Mouse (Mus musculus): ENCODE measurements at regions not wholly inside any gene's neighbourhood (a gene's known extent, or its start where the extent isn't known, plus 50 kb on each side); places are given as distances from the start of the nearest gene placed in this dataset.
A peak's percentile ranks its signal among the peaks of the same experiment; 100 is the strongest.
"Not testable (repeated sequence)": the region's sequence is repeated elsewhere in the genome, so short reads cannot be mapped to it uniquely, and the experiment has no call there.

DNA sequence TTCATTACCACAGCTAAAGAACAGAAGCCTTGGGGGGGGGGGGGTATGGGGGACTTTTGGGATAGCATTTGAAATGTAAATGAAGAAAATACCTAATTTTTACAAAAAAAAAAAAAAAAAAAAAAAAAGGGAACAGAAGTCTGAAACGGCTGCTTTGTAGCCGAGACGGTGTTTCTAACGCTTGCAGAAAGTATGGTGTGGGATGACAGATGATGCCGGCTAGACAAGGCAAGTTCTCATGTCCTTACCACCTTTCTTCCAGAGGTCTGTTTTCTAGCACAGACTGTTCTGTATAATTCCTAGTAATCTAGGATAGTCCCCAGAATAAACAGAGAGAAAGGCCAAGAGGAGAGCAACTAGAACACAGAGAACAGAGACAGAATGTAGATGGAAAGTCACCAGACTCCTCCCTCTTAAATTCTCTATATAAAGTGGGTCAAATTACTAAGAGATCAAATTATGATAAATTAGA is 67.2 kb upstream of the Chd2 start:
- DNase-seq (ENCODE audit: low read depth, low spot score) = no peak

DNA sequence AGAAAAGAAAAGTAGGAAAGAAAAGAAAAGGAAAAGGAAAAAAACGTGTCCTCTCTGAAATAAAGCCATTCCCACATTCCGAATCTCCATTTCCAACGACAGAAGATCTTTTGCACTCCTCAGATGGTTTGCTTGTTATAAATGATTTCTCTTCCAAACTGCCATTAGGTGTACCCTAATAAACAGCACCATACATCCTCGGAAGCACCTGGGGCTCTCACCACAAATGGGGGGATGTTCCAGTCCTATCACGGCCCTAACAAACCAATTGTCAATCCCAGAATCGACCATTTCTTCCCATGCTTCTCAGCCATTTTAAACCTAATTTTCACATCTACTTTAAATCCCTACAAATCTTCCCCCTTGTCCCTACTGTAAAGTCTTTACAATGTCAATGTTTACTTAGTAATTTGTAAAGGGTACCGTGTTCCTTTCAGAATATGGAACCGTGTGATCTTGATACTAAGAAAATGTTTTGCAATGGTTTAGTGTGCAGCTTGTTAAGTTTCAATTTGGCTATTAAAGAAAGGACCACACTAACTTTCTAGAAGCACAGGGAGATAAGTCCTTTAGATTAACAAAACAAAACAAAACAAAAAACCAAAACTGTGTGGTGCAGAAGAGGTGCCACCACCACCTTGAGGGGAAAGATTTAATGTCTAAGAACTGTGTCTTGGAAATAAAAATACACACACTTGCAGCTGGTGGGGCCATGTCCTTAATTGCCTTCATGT is 66.6 kb upstream of the Chd2 start:
- no peak for DNase-seq (ENCODE audit: low read depth, low spot score)

DNA sequence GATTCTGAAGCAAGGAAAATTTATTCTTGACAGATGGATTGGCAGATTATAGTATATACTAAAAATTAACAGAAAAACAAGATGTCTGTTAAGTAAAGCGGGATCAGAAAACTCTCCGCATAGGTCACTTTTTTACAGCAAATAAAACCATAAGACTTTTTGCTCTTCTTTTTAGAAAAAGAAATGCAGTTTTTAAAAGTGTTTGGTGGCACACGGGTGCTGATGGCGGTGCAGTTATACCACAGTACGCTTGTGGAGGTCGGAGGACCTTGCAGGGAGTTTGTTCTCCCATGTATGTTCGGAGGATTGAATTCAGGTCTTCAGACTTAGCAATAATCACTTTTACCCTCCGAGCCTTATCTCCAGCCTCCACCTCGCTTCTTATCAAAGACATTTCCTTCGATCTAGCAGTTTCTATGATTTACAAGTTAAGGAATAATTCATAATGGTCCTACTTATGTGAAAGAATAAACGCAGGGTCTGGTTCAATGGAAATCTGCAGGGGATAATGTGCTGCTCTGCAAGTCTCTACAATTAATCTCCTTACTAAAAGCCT is 65.9 kb upstream of the Chd2 start:
- DNase-seq (ENCODE audit: low read depth, low spot score) = no peak

DNA sequence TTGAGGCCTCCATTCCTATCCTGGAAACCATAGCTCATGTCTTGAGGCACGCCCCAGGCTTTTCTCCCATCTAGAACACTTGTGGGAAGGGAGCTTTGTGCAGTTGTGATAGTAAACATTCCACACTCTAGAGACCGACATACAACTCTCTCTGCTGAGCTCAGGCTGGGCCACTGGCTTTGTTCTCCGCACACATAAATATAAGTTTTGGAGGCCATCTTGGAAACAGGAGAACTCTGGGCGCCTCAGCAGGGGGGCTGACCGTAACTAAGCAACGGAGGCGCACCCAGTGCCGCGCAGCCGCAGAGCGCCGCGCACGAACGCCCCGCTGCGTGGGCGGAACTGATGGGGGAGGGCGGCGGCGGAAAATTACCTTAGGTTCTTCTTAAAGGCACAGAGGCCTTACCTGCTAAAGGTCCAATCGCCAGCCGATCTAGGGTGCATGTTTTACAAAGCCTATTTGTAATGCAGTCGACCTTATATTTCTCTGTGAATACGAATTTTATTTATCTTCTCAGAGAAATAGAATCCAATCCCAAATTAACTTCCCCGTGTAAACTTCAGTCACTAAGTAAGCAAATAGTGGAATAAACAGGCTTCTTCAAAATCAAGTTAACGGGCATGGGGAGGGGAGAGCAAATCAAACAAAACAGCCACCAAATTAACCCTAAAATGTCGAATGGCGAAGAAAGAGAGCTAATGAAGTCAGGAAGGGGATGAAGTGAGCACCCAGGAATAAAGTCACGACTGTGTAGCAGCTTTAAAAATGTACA is 65.2 kb upstream of the Chd2 start:
- peak; percentile 83 for DNase-seq (ENCODE audit: low read depth, low spot score)

DNA sequence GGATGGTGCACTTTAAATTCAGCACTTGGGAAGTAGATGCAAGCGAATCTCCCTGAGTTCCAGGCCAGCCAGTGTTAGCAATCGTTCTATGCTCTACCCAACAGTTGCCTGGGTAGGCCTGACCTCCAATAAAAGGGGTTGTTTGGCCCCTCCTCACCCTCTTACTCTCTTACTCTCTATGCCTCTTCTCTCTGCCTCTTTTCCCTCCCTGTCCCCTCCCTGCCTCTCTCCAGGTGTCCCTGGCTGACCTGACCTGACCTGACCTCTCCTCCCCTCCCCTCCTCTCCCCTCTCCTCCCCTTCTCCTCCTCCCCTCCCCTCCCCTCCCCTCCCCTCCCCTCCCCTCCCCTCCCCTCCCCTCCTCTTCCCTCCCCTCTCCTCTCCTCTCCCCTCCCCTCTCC is 63.0 kb upstream of the Chd2 start:
- DNase-seq (ENCODE audit: low read depth, low spot score) = no peak

DNA sequence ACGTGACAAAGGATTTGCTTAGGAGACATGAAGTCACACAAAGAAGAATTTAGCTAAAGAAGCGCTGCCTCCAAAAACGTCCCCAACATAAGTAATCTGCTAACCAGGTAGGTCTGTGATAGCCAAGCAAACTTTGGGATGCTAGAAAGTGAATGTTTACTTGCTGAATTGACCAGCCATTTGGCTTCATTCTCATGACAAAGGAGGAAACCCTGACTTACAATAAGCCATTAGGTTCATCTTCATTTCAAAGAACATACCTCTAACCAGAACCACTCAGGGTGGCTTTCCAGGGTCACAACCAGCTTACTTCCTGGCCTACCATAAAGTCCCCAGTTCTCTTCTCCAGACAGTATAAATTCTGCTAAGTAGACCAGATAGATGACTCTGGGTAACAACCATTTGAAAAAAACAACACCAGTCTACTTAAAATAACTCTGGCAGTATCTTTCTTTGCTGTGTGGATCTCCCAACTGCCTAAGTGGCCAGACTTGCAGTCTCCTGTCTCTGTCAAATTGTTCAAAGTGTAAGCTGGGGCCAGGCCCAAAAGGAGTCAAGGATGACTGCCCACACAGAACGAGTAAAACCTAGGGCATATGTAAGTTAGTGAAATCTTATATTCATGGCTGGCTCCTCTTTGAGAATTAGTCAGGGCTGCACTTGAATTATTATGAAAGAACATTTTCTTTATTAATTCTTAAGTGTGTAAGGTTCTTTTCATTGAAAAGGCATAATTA is 61.4 kb upstream of the Chd2 start:
- no peak for DNase-seq (ENCODE audit: low read depth, low spot score)

DNA sequence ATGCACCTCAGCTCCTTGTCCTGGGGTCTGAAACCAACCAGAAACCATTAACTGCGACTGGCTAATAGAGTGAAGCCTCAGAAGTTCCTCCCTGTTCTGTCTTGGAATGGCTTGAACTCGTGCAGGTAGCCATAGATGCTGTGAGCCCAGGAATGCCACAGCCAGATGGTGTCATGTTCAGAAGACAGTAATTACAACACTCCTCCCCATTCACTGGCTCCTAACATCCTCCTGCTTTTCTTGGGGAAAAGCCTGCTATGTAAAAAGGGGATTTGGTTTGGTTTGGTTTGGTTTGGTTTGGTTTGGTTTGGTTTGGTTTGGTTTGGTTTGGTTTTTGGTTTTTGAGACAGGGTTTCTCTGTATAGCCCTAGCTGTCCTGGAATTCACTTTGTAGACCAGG is 59.7 kb upstream of the Chd2 start:
- no peak for DNase-seq (ENCODE audit: low read depth, low spot score)

DNA sequence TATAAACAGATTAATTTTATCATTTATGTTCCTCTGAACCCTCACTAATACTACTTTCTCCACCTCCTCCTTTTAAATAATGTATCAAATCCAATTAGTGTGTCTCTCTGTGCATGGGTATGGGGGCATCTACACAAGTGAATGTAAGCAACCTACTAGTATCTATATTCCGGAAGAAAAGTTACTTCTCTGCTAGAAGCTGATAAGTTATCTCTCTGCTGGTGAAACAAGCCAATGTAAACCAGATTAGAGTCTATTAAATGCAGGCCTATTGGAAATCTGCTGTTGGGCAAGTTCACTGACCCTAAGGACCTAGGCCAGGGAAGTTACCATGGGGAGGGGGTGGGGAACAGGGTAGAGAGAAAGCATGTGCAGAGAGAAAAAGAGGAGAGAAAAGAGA is 59.1 kb upstream of the Chd2 start:
- no peak for DNase-seq (ENCODE audit: low read depth, low spot score)

DNA sequence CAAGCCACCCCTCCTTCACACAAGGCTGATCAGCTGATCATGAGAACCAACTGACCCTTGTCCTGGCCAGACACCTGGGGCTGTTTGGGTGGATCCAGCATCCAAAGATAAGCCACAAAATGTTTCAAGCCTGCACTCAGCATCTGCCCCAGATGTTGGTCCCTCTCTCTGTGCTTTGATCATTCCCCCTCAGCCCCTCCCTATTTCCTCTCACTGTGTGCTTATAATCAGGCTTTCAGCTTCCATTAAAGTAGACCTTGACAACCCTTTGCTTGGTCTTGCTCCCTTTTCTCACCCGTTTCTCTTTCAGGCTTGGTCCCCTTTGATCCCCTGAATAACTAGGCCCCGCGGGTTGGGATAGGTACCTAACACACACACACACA is 58.4 kb upstream of the Chd2 start:
- DNase-seq (ENCODE audit: low read depth, low spot score) = not testable (repeated sequence)

DNA sequence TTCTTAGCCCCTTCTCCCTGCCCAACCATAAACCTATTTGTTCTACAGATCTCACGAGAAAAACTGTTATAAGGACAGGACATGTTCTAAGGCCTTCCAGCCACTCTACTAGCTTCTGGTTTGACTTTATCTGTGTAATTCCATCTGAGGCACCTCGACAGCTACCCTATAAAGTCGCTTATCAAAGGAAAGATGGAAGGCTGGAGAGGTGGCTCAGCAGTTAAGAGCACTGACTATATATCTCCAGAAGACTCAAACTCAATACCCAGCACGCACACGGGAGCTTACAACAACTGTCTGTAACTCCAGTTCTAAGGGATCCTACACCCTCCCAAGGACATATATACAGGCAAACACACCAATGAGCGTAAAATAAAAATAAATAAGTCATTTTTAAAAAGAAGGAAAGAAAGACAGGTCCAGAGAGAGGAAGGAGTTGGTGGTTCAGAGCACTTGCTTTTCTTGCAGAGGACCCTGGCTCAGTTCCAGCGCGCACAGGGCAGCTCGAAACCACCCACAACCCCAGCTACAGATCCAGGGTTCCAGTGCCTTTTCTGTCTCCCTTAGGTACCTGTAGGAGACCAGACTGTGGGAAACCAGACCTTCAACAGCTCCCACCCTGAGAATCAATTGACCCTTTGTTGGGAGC is 57.8 kb upstream of the Chd2 start:
- DNase-seq (ENCODE audit: low read depth, low spot score) = no peak

DNA sequence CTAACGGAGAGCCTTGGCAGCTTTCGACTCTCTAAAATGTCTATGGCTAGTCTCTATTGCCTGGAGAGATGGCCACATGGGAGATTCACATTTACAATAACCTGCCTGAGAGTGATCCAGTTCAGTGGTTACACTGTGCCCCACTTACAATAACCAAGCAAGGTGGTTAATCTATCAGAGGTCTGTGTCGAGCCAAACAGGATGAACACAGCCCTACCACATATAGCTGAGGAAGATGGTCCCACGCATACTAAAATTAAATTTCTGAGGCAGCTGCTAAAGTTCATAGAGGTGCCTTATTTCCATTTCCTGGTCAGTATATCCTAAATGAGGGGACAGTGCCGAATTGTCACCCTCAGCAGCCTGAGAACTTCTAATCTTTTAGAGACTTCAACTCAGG is 56.3 kb upstream of the Chd2 start:
- no peak for DNase-seq (ENCODE audit: low read depth, low spot score)

DNA sequence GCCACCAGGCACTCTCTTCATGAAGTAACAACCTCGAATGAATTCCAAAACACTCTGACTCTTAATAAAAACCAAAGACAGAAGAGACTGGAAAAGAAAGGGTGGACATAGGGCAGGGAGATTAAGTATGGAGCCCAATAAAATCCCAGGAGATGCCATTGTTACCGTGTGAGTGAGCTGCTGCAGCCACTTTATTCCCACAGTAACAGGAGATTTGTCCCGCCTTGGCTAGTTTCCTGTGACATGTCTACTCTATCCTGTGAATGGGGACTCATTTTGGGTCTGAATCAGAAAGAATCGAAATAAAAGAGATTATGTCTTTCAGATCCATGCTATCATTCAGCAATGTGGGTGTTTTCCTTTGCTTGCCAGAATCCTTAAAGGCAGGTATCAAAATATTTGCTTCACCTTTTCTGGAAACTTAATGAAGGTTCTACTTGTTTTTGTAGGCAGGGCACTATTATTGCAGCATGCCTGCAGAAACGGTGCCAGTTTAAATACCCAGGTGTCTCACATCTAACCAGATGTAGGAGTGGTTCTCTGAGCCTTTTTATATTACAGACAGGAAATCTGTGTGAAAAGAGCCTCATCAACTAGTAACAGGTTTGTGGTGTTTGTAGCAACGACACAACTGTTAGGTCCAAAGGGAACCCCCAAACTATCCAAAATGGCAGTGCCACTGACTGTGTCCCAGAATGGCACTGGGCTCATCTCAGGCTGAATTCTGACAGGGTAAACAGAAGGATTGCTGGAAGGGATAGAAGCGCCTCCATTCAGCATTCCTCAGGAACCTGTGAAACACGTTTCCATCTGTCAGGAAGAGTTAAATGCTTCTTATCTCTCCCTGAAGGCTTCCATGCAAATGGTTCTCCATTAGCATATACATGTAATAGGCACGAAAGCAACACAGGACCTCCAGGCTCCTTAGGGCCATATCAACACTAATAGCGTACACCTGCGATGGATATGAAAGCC is 55.5 kb upstream of the Chd2 start:
- no peak for DNase-seq (ENCODE audit: low read depth, low spot score)

DNA sequence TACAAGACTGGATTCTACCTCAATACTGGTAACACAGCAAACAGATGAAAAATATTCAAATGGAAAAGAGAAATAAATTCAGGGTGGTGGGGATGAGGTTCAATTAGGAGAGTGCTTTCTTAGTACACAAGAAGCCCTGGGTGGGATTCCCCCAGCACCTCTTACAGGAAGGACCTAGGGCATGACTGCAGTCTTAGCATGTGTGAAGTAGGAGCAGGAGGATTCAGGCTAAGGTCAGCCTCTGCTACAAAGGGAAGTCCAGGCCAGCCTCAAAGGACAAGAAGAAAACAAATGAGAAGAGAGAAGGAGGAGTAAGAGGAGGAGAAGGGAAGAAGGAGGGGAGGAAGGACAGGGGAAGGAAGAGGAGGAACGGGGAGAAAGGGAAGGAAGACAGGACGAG is 54.8 kb upstream of the Chd2 start:
- no peak for DNase-seq (ENCODE audit: low read depth, low spot score)

DNA sequence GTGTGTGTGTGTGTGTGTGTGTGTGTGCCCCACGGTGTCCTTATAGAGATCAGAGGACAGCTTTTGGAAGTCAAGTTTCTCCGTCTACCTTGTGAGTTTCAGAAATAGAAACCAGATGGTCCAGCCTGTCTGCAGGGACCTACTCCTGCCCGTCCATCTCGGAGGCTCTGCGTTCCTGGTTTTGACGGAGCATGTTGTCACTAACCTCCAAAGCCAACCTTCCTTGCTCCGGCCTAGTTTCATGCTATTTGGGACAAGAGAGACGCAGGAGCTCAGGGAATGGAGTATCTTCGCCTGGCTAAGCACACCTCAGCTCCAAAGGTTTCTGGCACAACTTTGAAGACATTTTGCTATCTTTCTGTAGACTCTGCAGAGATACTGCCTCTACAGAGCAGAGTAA is 54.2 kb upstream of the Chd2 start:
- DNase-seq (ENCODE audit: low read depth, low spot score) = no peak

DNA sequence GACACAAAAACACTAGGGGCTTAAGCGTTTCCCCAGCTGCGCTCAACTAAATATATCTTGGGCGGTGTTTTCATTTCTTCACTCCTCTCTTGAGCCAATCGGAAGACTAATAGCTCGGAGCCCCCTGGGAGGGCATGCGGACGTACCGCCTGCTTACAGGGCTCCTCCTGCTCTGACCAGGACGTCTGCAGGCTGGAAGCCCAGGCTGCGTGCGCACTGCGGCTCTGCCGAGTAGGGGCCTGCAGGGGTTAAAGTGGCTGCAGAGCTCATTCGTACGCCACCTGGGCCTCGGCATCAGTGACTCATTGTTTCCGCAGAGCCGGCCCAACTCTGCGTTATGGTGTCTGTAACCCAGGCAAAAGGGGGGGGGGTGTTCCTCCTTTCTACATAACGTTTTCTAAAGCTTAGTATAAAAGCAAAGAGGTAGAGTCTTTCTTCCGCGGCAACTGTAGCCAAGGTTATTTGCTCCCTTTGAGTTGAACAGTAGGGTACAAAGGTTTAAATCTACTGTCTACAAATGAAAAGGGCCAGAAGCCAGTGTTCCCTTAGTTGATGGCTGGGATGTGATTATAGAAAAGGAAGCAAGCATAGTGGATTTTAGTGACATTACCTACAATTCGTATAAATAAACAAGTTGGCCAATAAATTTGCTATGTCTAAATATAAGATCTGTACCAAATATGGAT is 53.7 kb upstream of the Chd2 start:
- DNase-seq (ENCODE audit: low read depth, low spot score) = no peak

DNA sequence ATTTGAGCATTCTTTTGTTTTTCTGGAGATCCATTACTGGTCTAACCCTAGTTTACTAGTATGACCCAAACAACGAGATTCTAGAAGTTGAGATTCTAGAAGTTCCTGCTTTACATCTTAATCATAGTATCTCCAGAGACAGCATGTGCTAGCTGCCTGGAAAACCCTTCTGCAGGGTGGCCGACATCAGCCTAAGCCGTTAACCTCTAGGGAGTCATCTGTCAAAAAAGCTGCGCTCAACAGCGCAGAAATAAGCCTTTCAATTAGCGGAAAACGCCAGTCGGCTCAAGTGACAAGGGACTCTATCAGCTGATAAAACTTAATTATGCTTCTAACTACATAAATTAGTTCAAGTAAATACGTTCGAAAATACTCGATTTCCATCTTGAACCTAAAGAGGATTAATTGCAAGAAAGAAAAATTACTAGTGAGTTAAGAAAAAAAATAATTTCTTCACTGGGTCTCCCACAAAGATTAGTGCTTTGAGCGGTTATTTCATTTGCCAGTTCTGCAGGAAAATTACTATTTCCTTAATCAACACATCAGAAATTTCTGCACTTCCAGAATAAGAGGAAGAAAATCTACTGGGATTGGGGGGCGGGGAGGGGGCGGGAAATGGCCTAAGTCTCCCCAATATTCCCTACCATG is 53.0 kb upstream of the Chd2 start:
- DNase-seq (ENCODE audit: low read depth, low spot score) = no peak

DNA sequence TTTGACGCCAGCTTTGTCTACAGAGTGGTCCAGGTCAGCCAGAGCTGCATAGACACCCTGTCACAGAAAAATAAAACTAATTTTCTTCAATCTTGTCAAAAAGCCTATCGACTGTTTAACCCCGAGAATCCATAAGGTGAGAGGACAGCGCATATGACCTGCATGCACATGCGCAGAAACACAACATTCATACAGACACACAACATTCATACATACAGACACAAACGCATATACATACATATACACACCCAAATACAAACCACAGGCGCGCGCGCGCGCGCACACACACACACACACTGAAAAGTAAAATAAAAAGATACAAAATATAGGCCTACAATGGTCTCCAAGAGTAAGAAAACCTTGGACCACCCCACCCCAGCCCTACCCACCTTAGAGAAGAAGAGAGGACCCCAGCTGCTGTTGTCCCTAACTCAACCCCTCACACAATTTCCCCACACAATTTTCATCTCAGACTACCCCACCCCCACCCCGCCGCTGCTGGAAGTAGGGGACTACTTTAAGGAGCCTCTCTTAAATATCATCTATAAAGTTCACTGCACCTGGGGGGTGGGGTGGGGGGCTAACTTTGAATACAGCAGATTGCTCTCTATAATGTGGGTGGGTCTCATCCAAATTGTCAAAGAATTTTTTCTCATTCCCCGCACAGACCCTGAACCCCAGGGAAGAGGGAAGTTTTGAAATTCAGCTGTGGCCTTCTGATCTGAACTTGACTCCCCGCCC is 52.2 kb upstream of the Chd2 start:
- DNase-seq (ENCODE audit: low read depth, low spot score) = no peak

DNA sequence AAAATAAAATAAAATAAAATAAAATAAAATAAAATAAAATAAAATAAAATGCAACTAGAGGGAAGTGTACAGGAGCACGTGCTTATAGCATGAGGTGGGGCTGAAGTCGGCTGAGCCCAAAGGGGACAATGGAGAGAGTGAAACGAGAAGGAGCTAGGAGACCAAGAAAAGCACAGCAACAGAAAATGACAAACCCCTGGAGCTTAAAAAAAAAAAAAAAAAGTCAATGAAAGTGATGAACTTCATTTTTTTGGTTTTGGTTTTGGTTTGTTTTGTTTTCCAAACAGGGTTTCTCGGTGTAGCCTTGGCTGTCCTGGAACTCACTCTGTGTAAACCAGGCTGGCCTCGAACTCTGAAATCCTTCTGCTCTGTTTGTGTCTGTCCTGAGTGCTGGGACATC is 51.2 kb upstream of the Chd2 start:
- DNase-seq (ENCODE audit: low read depth, low spot score) = no peak
